Mouse (Mus musculus) cortical plate, adult 2 months (tissue): Measurements from ENCODE around the gene Lingo4.

Experiments used
- CTCF ChIP-seq: fragments of 200-500 bp; IDR thresholded peaks from 2 replicates; pipeline ENCODE4 v1.5.1; 2011; ENCODE audit warnings: mild to moderate bottlenecking, control low read depth, low read length; ENCODE audit not compliant: insufficient read depth; ENCODE audit errors: extremely low read depth
- POLR2A ChIP-seq: fragments of 200-500 bp; IDR thresholded peaks from 2 replicates; pipeline ENCODE4 v1.6.1; 2011; ENCODE audit warnings: mild to moderate bottlenecking, low read length, control low read depth; ENCODE audit not compliant: insufficient read depth; ENCODE audit errors: extremely low read depth

- no peak for TF ChIP-seq CTCF
- TF ChIP-seq POLR2A: no peak
Measured at GRCm38 (mm10) chr3:94402451-94402850, 4.1 kb downstream of the Lingo4 start.
